Mouse (Mus musculus) erythroblast, adult 5-6 weeks (primary cell): ENCODE results near the gene Bphl. TPM values are rescaled to one million over a fixed set of nuclear protein-coding genes. Genes with fewer than 3 reads are reported as not detected.
A peak's percentile ranks its signal among the peaks of the same experiment; 100 is the strongest.

Experiments
- ATAC-seq: replicated peaks from 2 replicates; pipeline ENCODE4 v1.8.0; 2016; ENCODE audit warnings: moderate number of reproducible peaks, mild to moderate bottlenecking, moderate TSS enrichment, inconsistent platforms; ENCODE audit not compliant: poor library complexity, low FRiP score, severe bottlenecking
- total RNA-seq, 2 experiments: library from RNA; stranded (forward) in 1 of 2; stranded (reverse) in 1 of 2; fragments of 150-400 nt in 1 of 2; fragments of 200-764, 138-1000 nt in 1 of 2; gene quantifications; 2 replicates each; pipeline versions ENCODE4 v1.2.3 to v1.2.4; 2015 to 2017; ENCODE audit warnings: low replicate concordance in 2 of 2

Bphl gene
- total RNA-seq, 2 experiments from 2014 or later, result 0.94 to 4.8 TPM

DNA sequence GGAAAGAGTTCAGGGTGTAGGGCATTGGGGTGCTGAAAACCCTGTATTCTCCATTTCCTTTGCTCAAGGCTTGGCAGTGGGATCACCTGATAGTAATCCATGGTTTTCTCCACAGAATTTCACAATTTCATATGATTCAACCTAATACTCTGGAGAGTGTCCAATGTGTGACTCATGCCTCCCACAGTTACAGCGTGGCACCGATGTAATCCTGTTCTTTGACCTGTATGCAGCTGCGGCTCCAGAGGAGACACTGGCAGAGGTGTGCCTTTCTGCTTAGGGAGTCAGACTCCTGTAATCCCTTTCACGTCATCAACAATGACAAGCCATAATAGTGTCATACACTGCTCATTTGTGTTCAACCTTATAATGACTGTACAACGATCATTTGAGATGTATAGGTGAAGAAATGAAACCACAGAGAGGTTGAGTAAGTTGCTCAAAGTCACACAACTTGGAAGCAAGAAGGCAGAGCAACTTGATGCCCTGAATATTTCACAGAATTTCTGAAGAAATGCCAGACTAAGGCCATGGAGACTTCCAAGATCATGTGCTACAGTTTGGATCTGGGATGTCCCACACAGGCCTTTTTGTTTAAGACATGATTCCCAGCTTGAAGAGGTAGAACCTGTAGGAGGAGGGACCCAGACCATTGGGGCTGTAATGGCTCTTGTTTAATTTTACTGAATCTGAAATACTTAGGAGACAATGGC is 75.1 kb downstream of the Bphl start:
- no peak for ATAC-seq

DNA sequence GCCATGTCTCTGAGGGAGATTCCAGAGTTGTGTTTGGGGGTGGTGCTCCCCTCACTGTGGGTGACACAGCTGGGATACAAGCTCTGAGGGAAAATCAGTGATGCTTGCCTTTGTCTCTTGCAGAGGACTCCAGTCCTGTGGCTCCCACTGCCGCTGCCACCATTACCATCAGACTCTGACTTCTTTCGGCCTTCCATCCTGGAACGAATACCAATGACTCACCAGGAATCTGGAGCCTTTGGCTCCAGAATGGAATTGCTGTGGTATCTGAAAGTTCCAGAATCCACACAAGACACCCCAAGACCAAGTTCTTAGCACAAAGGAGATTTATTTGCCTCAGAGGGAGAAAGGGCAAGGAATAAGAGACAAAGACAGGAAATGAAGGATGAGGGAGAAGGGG is 75.7 kb downstream of the Bphl start:
- no peak for ATAC-seq

DNA sequence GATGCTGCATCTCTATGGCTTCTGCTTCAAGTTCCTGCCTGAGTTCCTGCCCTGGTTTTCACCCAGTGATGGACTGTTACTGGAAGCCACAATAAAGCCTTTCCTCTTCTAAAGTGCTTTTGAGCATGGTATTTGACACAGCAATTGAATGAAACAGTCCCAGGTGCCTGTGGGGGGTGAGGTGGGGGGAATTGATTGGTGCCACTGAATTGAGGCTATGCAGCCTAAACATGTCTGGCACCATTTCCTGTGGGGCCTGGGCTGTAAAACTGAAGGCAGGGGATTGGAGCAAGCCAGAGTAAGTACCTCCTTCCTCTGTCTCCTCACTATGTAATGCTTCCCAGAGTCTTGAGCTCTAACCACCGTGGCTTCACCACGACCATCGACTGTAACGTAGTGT is 77.3 kb downstream of the Bphl start:
- no peak for ATAC-seq

DNA sequence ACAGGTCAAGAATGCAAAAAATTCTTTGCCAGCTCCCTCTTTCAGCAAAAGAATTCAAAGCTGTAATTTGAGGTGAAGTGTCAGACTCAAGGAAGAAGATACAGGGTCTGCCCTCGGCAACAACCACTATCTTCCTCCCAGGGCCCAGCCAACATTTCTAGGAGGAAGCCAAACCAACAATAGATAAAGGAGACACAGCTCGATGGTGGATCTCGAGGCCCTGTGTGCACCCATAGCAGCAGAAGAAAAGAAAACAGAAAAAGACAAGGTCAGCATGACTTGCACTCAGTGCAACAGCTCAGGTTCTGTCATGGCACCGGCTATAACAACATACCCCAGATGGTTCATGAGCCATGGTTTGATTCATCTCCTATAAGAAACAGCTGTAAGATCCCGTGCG is 79.1 kb downstream of the Bphl start:
- peak; percentile 24; the same call in 1 of the 2 replicates for ATAC-seq

DNA sequence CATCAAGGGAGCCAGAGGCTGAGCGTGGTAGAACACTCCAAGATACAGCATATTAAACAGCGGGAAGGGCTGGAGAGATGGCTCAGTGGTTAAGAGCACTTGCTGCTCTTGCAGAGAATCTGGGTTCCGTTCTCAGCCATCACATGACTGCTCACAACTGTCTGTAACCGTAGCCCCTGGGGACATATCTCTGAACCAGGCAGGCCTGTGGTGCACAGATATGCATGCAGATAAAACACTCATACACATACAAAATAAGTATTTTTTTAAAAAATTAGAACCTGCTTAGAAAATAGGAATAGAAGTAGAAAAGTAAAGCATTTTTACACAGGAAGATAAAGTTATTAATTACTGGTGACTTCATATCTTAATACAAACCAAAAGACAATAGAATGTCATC is 81.4 kb downstream of the Bphl start:
- 0 out of 2 replicates have a peak, but pooled peaks have one; percentile 57 for ATAC-seq

DNA sequence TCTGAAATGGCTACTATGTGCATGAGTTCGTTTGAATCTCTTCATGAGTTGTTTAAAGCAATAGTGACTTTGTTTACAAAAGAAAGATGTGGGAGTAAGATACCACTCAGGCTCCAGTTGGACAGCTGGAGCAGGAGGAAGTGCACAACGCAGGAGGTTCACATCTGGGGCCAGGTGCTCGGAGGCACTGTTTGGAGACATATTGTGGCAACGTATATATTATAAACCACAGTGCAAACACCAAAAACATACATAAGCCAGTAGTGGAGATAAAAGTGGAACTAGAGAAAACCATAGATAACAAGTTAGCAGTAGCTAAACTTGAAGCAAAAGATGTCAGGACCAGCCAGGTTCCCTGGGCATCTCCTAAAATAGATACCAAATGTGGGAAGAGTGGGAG is 82.0 kb downstream of the Bphl start:
- ATAC-seq, result no peak

DNA sequence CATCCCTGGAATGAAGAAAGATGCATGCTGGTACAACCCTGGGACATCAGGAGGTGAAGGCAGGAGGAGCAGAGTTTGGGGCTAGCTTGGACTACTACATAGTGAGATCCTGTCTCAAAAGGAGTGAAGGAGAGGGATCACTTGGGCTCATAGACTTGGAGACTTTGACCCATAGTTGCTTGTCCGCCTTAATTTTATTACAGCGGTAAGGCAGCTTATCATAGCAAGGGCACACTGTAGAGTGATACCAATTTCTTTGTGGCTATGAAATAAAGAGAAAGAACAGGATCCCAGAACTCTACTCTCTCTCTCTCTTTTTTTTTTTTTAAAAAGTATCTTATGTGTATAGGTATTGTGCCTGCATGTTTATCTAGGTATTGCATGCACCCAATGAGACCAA is 83.1 kb downstream of the Bphl start:
- ATAC-seq, result no peak

Other genes with a start within 250 kb of the Bphl start
- not detected in 2 replicates for gene Serpinb6e, start 194.2 kb upstream of the Bphl start, total RNA-seq (2015; ENCODE audit: low replicate concordance)
- gene Serpinb6e, start 194.2 kb upstream of the Bphl start, total RNA-seq (2017; ENCODE audit: low replicate concordance), result not detected in 2 replicates
- gene Serpinb6c, start 131.9 kb upstream of the Bphl start, total RNA-seq (2015; ENCODE audit: low replicate concordance), result not detected in 2 replicates
- gene Serpinb6c, start 131.9 kb upstream of the Bphl start, total RNA-seq (2017; ENCODE audit: low replicate concordance), result not detected in 2 replicates
- 14.4 and 16.3 TPM in 2 replicates for gene Nqo2, start 72.9 kb upstream of the Bphl start, total RNA-seq (2015; ENCODE audit: low replicate concordance)
- 8.2 and 8.6 TPM in 2 replicates for gene Nqo2, start 72.9 kb upstream of the Bphl start, total RNA-seq (2017; ENCODE audit: low replicate concordance)
- gene Ripk1, start 35.2 kb upstream of the Bphl start, total RNA-seq (2015; ENCODE audit: low replicate concordance), result 5.6 and 16.7 TPM in 2 replicates
- 7.0 and 14.8 TPM in 2 replicates for gene Ripk1, start 35.2 kb upstream of the Bphl start, total RNA-seq (2017; ENCODE audit: low replicate concordance)
- 12.9 and 23.2 TPM in 2 replicates for gene Serpinb6a, start 34.8 kb upstream of the Bphl start, total RNA-seq (2015; ENCODE audit: low replicate concordance)
- 19.1 and 20.9 TPM in 2 replicates for gene Serpinb6a, start 34.8 kb upstream of the Bphl start, total RNA-seq (2017; ENCODE audit: low replicate concordance)
- 6.0 and 7.7 TPM in 2 replicates for gene Tubb2a, start 40.4 kb downstream of the Bphl start, total RNA-seq (2015; ENCODE audit: low replicate concordance)
- gene Tubb2a, start 40.4 kb downstream of the Bphl start, total RNA-seq (2017; ENCODE audit: low replicate concordance), result 8.9 and 9.5 TPM in 2 replicates
- not detected in 2 replicates for gene Tubb2b, start 92.9 kb downstream of the Bphl start, total RNA-seq (2015; ENCODE audit: low replicate concordance)
- not detected in 2 replicates for gene Tubb2b, start 92.9 kb downstream of the Bphl start, total RNA-seq (2017; ENCODE audit: low replicate concordance)
- gene Psmg4, start 125.4 kb downstream of the Bphl start, total RNA-seq (2015; ENCODE audit: low replicate concordance), result 10.4 and 21.3 TPM in 2 replicates
- 14.7 and 14.8 TPM in 2 replicates for gene Psmg4, start 125.4 kb downstream of the Bphl start, total RNA-seq (2017; ENCODE audit: low replicate concordance)